Mouse (Mus musculus): ENCODE results near the gene Akr1e1. TPM values are rescaled to one million over a fixed set of nuclear protein-coding genes. Genes with fewer than 3 reads are reported as not detected.

The Akr1e1 gene
- polyA plus RNA-seq, 1 experiment from 2014 or later = 40.1 TPM

GRCm38 (mm10) chr13:4576921-4577320, 32.1 kb downstream of the Akr1e1 start:
- no peak overlapping the region for H3K4me2 ChIP-seq (ENCODE audit: low read depth, low read length)
- H3K4me1 ChIP-seq (ENCODE audit: control insufficient read depth, insufficient read depth, low read length) = no peaks in the 10 kb centered on the region
- no peaks in the 10 kb centered on the region for H3K36me3 ChIP-seq (ENCODE audit: control insufficient read depth, insufficient read depth, low read length)
- ATAC-seq (ENCODE audit: low read depth) = no peak
- 95% methylated on average over 1 of the region's 1 CpGs for WGBS
- no peak overlapping the region for H3K4me3 ChIP-seq (ENCODE audit: low read depth, low read length)
- H3K27ac ChIP-seq (ENCODE audit: low read depth, low read length) = no peak overlapping the region
- H3K9me3 ChIP-seq (ENCODE audit: control insufficient read depth, low read length) = no peaks in the 10 kb centered on the region
- no peaks in the 10 kb centered on the region for H3K27me3 ChIP-seq (ENCODE audit: control insufficient read depth, insufficient read depth, low read length)
- no peak overlapping the region for H3K9ac ChIP-seq (replicated peaks; ENCODE audit: low read depth, low read length)

GRCm38 (mm10) chr13:4573871-4574270, 35.1 kb downstream of the Akr1e1 start, which contains the start of gene Akr1c21:
TSS of gene Akr1c21 (plus strand) at chr13:4574075.
- no peak within 1 kb of the TSS for H3K27ac ChIP-seq (ENCODE audit: low read depth, low read length)
- H3K27me3 ChIP-seq (ENCODE audit: control insufficient read depth, insufficient read depth, low read length) = no peaks in the 10 kb centered on the region
- no peaks in the 10 kb centered on the region for H3K4me1 ChIP-seq (ENCODE audit: control insufficient read depth, insufficient read depth, low read length)
- no peak within 1 kb of the TSS for H3K4me3 ChIP-seq (ENCODE audit: low read depth, low read length)
- H3K9me3 ChIP-seq (ENCODE audit: control insufficient read depth, low read length) = no peaks in the 10 kb centered on the region
- no peaks in the 10 kb centered on the region for H3K36me3 ChIP-seq (ENCODE audit: control insufficient read depth, insufficient read depth, low read length)
- no peak within 1 kb of the TSS for H3K4me2 ChIP-seq (ENCODE audit: low read depth, low read length)
- ATAC-seq (ENCODE audit: low read depth) = no peak
- WGBS = 83% methylated on average over 1 of the region's 1 CpGs
- no peak within 1 kb of the TSS for H3K9ac ChIP-seq (replicated peaks; ENCODE audit: low read depth, low read length)

- WGBS = 83% methylated on average over 2 of the region's 2 CpGs
- no peak for ATAC-seq (ENCODE audit: low read depth)
- Histone ChIP-seq H3K36me3 (ENCODE audit: control insufficient read depth, insufficient read depth, low read length) (no peaks in the 10 kb centered on the region), H3K27me3 (ENCODE audit: control insufficient read depth, insufficient read depth, low read length) (no peaks in the 10 kb centered on the region), H3K27ac (ENCODE audit: low read depth, low read length) (no peak overlapping the region), H3K9me3 (ENCODE audit: control insufficient read depth, low read length) (no peaks in the 10 kb centered on the region), H3K4me3 (ENCODE audit: low read depth, low read length) (no peak overlapping the region), H3K4me1 (ENCODE audit: control insufficient read depth, insufficient read depth, low read length) (no peaks in the 10 kb centered on the region), H3K4me2 (ENCODE audit: low read depth, low read length) (no peak overlapping the region), H3K9ac (replicated peaks; ENCODE audit: low read depth, low read length) (no peak overlapping the region)
These were observed 43.0 kb downstream of the Akr1e1 start for GRCm38 (mm10) chr13:4565996-4566395.

- H3K4me2 ChIP-seq (ENCODE audit: low read depth, low read length) = no peak overlapping the region
- no peaks in the 10 kb centered on the region for H3K9me3 ChIP-seq (ENCODE audit: control insufficient read depth, low read length)
- H3K36me3 ChIP-seq (ENCODE audit: control insufficient read depth, insufficient read depth, low read length) = no peaks in the 10 kb centered on the region
- no peaks in the 10 kb centered on the region for H3K4me1 ChIP-seq (ENCODE audit: control insufficient read depth, insufficient read depth, low read length)
- H3K27ac ChIP-seq (ENCODE audit: low read depth, low read length) = no peak overlapping the region
- H3K9ac ChIP-seq (replicated peaks; ENCODE audit: low read depth, low read length) = no peak overlapping the region
- ATAC-seq (ENCODE audit: low read depth) = no peak
- no peaks in the 10 kb centered on the region for H3K27me3 ChIP-seq (ENCODE audit: control insufficient read depth, insufficient read depth, low read length)
- H3K4me3 ChIP-seq (ENCODE audit: low read depth, low read length) = no peak overlapping the region
These were observed 48.5 kb downstream of the Akr1e1 start for GRCm38 (mm10) chr13:4560500-4560899.

GRCm38 (mm10) chr13:4559143-4559542, 49.8 kb downstream of the Akr1e1 start:
- H3K4me2 ChIP-seq (ENCODE audit: low read depth, low read length) = no peak overlapping the region
- H3K36me3 ChIP-seq (ENCODE audit: control insufficient read depth, insufficient read depth, low read length) = no peaks in the 10 kb centered on the region
- ATAC-seq (ENCODE audit: low read depth) = no peak
- H3K4me1 ChIP-seq (ENCODE audit: control insufficient read depth, insufficient read depth, low read length) = no peaks in the 10 kb centered on the region
- no peaks in the 10 kb centered on the region for H3K27me3 ChIP-seq (ENCODE audit: control insufficient read depth, insufficient read depth, low read length)
- no peak overlapping the region for H3K4me3 ChIP-seq (ENCODE audit: low read depth, low read length)
- H3K9me3 ChIP-seq (ENCODE audit: control insufficient read depth, low read length) = no peaks in the 10 kb centered on the region
- no peak overlapping the region for H3K9ac ChIP-seq (replicated peaks; ENCODE audit: low read depth, low read length)
- no peak overlapping the region for H3K27ac ChIP-seq (ENCODE audit: low read depth, low read length)
- WGBS = 81% methylated on average over 1 of the region's 1 CpGs

Other genes with a start within 250 kb of the Akr1e1 start
- not detected in 2 replicates for gene Akr1c6, start 174.9 kb downstream of the Akr1e1 start, polyA plus RNA-seq (2014; fragmentation: Nextera tagmentation; extraction: Ambion mirVana)
- gene Akr1c20, start 85.8 kb downstream of the Akr1e1 start, polyA plus RNA-seq (2014; fragmentation: Nextera tagmentation; extraction: Ambion mirVana) = not detected in 2 replicates
- gene Akr1c21, start 35.1 kb downstream of the Akr1e1 start, polyA plus RNA-seq (2014; fragmentation: Nextera tagmentation; extraction: Ambion mirVana) = not detected in 2 replicates